In genomic region chr5:125354885-125355492, GRCm38 (mm10) we compare ENCODE assay signal across 23 mouse cellular contexts. TPM values are rescaled to one million over a fixed set of nuclear protein-coding genes. Genes with fewer than 3 reads are reported as not detected.
DNase-seq lines count a peak whose midpoint lies in the region; ATAC-seq and TF ChIP-seq lines count a peak whose summit lies in the region.
"Had no signal": no experiment of that assay in that cellular context is flagged by ENCODE, and none has a peak within 500 bp of the region (broad histone marks: within the 10 kb centered on the region; RNA-seq: fewer than 3 reads in every experiment).

No protein-coding gene starts in this region.

- intact Hi-C loops in left cerebral cortex, postnatal 36 days (cut with DNase I), result no loop called here

- no peak overlapping the region for H3K4me3 ChIP-seq in hindbrain, embryonic 15.5 days
- H3K4me3 ChIP-seq in hindbrain, embryonic 10.5 days, result no peak overlapping the region
- H3K4me3 ChIP-seq in neural tube, embryonic 13.5 days, result no peak overlapping the region
- H3K4me3 ChIP-seq in embryonic facial prominence, embryonic 10.5 days, result no peak overlapping the region
- H3K4me3 ChIP-seq in limb, embryonic 14.5 days (replicated peaks; ENCODE audit: low read length), result no peak overlapping the region
- H3K4me3 ChIP-seq: forebrain, embryonic 12.5 days; heart, embryonic 12.5 days; megakaryocyte, embryonic 14.5 days had no signal

- no peak overlapping the region for H3K27ac ChIP-seq in hindbrain, embryonic 15.5 days (replicated peaks)
- no peak overlapping the region for H3K27ac ChIP-seq in hindbrain, embryonic 10.5 days
- no peak overlapping the region for H3K27ac ChIP-seq in neural tube, embryonic 13.5 days (replicated peaks)
- 0 out of 2 replicates have a peak overlapping the region, but pooled peaks have one; percentile 25 for H3K27ac ChIP-seq in embryonic facial prominence, embryonic 10.5 days (replicated peaks)
- no peak overlapping the region for H3K27ac ChIP-seq in limb, embryonic 14.5 days (replicated peaks; ENCODE audit: low read depth, low read length)
- H3K27ac ChIP-seq: forebrain, embryonic 12.5 days had no signal

- WGBS in hindbrain, embryonic 15.5 days, result 55% methylated on average over 7 of the region's 7 CpGs
- 62% methylated on average over 7 of the region's 7 CpGs for WGBS in hindbrain, embryonic 10.5 days
- WGBS in neural tube, embryonic 13.5 days, result 59% methylated on average over 7 of the region's 7 CpGs
- 61% methylated on average over 7 of the region's 7 CpGs for WGBS in embryonic facial prominence, embryonic 10.5 days
- 53% methylated on average over 7 of the region's 7 CpGs for WGBS in limb, embryonic 14.5 days

- H3K4me2 ChIP-seq in hindbrain, embryonic 15.5 days, result no peak overlapping the region
- no peak overlapping the region for H3K4me2 ChIP-seq in neural tube, embryonic 13.5 days
- H3K4me2 ChIP-seq in limb, embryonic 14.5 days (replicated peaks; ENCODE audit: low read depth, low read length, severe bottlenecking), result no peak overlapping the region
- H3K4me2 ChIP-seq: forebrain, embryonic 12.5 days; heart, embryonic 12.5 days; liver, embryonic 11.5 days had no signal

- H3K4me1 ChIP-seq in hindbrain, embryonic 15.5 days (replicated peaks), result no peaks in the 10 kb centered on the region
- H3K4me1 ChIP-seq in hindbrain, embryonic 10.5 days (replicated peaks), result peaks cover 16% of the 10 kb centered on the region
- H3K4me1 ChIP-seq in neural tube, embryonic 13.5 days (replicated peaks), result no peaks in the 10 kb centered on the region
- peaks cover 20% of the 10 kb centered on the region for H3K4me1 ChIP-seq in embryonic facial prominence, embryonic 10.5 days
- H3K4me1 ChIP-seq in limb, embryonic 14.5 days (ENCODE audit: control insufficient read depth, insufficient read depth, low read length), result no peaks in the 10 kb centered on the region

- H3K9ac ChIP-seq in hindbrain, embryonic 15.5 days, result no peak overlapping the region
- no peak overlapping the region for H3K9ac ChIP-seq in neural tube, embryonic 13.5 days
- H3K9ac ChIP-seq in limb, embryonic 14.5 days (ENCODE audit: low read depth, low read length, severe bottlenecking), result no peak overlapping the region; the same call in 1 of the 2 replicates
- H3K9ac ChIP-seq: forebrain, embryonic 12.5 days; heart, embryonic 12.5 days had no signal

- no peak for TF ChIP-seq POLR2A in limb, embryonic 14.5 days (IDR thresholded peaks at IDR 0.05; ENCODE audit: borderline replicate concordance, extremely low read depth, insufficient read depth, insufficient read length)

- no peaks in the 10 kb centered on the region for H3K9me3 ChIP-seq in hindbrain, embryonic 15.5 days
- peaks cover 9% of the 10 kb centered on the region for H3K9me3 ChIP-seq in hindbrain, embryonic 10.5 days
- H3K9me3 ChIP-seq in neural tube, embryonic 13.5 days, result no peaks in the 10 kb centered on the region
- 0 out of 2 replicates have a peak, but pooled peaks cover 7% of the 10 kb centered on the region for H3K9me3 ChIP-seq in embryonic facial prominence, embryonic 10.5 days
- no peaks in the 10 kb centered on the region for H3K9me3 ChIP-seq in limb, embryonic 14.5 days (ENCODE audit: control insufficient read depth, low read length)
- H3K9me3 ChIP-seq: forebrain, embryonic 12.5 days had no signal

- H3K27me3 ChIP-seq in hindbrain, embryonic 15.5 days, result no peaks in the 10 kb centered on the region
- H3K27me3 ChIP-seq in hindbrain, embryonic 10.5 days (ENCODE audit: insufficient read depth, poor library complexity, severe bottlenecking), result no peaks in the 10 kb centered on the region
- H3K27me3 ChIP-seq in neural tube, embryonic 13.5 days, result no peaks in the 10 kb centered on the region
- no peaks in the 10 kb centered on the region for H3K27me3 ChIP-seq in embryonic facial prominence, embryonic 10.5 days (replicated peaks; ENCODE audit: low read depth, poor library complexity, severe bottlenecking)
- H3K27me3 ChIP-seq in limb, embryonic 14.5 days (ENCODE audit: control insufficient read depth, insufficient read depth, low read length), result no peaks in the 10 kb centered on the region
- H3K27me3 ChIP-seq: heart, embryonic 12.5 days had no signal

- ATAC-seq in hindbrain, embryonic 15.5 days (ENCODE audit: low FRiP score, low read depth), result peak; percentile 45; the same call in 1 of the 2 replicates
- ATAC-seq in neural tube, embryonic 13.5 days (ENCODE audit: low read depth), result peak; percentile 23; the same call in 1 of the 2 replicates
- ATAC-seq in limb, embryonic 14.5 days (ENCODE audit: low FRiP score, low read depth), result peak; percentile 23; the same call in 1 of the 2 replicates

- DNase-seq in hindbrain, embryonic 10.5 days (ENCODE audit: low spot score), result no peak
- no peak for DNase-seq in neural tube, embryonic 10.5 days (ENCODE audit: extremely low spot score, low spot score)
- DNase-seq in embryonic facial prominence, embryonic 10.5 days (ENCODE audit: low spot score), result no peak
- no peak for DNase-seq in limb, embryonic 14.5 days (ENCODE audit: low spot score)
- no peak for DNase-seq in left cerebral cortex, postnatal 36 days (ENCODE audit: low spot score in 2 of 2)
- DNase-seq in adrenal gland, adult 8-10 months, result no peak
- DNase-seq: adrenal gland, postnatal 14 days; cerebellum, adult 11 months; cerebellum, postnatal 14 days; heart, postnatal 14 days; kidney, adult 11 months; kidney, postnatal 10 days; lung, adult 18-20 months; lung, postnatal 14 days; right cerebral cortex, postnatal 4 days; thymus, postnatal 36 days had no signal

- H3K36me3 ChIP-seq in hindbrain, embryonic 15.5 days, result no peaks in the 10 kb centered on the region
- H3K36me3 ChIP-seq in hindbrain, embryonic 10.5 days, result no peaks in the 10 kb centered on the region
- H3K36me3 ChIP-seq in neural tube, embryonic 13.5 days, result no peaks in the 10 kb centered on the region
- no peaks in the 10 kb centered on the region for H3K36me3 ChIP-seq in embryonic facial prominence, embryonic 10.5 days (replicated peaks)
- H3K36me3 ChIP-seq in limb, embryonic 14.5 days (ENCODE audit: control insufficient read depth, insufficient read depth, low read length), result no peaks in the 10 kb centered on the region
- H3K36me3 ChIP-seq: forebrain, embryonic 12.5 days; heart, embryonic 12.5 days had no signal

RNA-seq across cellular contexts. Expression of gene Scarb1, which starts 14.1 kb away (rescaled TPM):
- polyA plus RNA-seq in hindbrain, embryonic 15.5 days (2015; fragmentation: Nextera tagmentation; extraction: Ambion mirVana), result 46.6 and 52.4 TPM in 2 replicates
- 41.2 and 43.6 TPM in 2 replicates for polyA plus RNA-seq in hindbrain, embryonic 10.5 days (2016; fragmentation: Nextera tagmentation; extraction: Ambion mirVana)
- 28.8 and 33.2 TPM in 2 replicates for polyA plus RNA-seq in neural tube, embryonic 13.5 days (2015; fragmentation: Nextera tagmentation; extraction: Ambion mirVana)
- 43.2 and 47.3 TPM in 2 replicates for polyA plus RNA-seq in embryonic facial prominence, embryonic 10.5 days (2016; fragmentation: Nextera tagmentation; extraction: Ambion mirVana)
- 67.7 and 85.6 TPM in 2 replicates for polyA plus RNA-seq in limb, embryonic 14.5 days (2012; rRNA removed)
- polyA plus RNA-seq in limb, embryonic 14.5 days (2014; fragmentation: Nextera tagmentation; extraction: Ambion mirVana), result 40.1 and 43.9 TPM in 2 replicates
- total RNA-seq in left cerebral cortex, postnatal 36 days (2021), result 10 to 100 TPM; 22.0 to 28.0 TPM
- 1,000 to 10,000 TPM; 1,640 to 3,396 (median 2,408) TPM for total RNA-seq in adrenal gland, adult 8-10 months (2022)

RNA-seq across cellular contexts. Expression of gene Gm10382, which starts 34.1 kb away (rescaled TPM):
- 0.56 and 0.65 TPM in 2 replicates for polyA plus RNA-seq in hindbrain, embryonic 15.5 days (2015; fragmentation: Nextera tagmentation; extraction: Ambion mirVana)
- polyA plus RNA-seq in hindbrain, embryonic 10.5 days (2016; fragmentation: Nextera tagmentation; extraction: Ambion mirVana), result 0.52 and 0.86 TPM in 2 replicates
- polyA plus RNA-seq in neural tube, embryonic 13.5 days (2015; fragmentation: Nextera tagmentation; extraction: Ambion mirVana), result 0.52 and 0.73 TPM in 2 replicates
- polyA plus RNA-seq in embryonic facial prominence, embryonic 10.5 days (2016; fragmentation: Nextera tagmentation; extraction: Ambion mirVana), result 0.53 and 0.60 TPM in 2 replicates
- polyA plus RNA-seq in limb, embryonic 14.5 days (2012; rRNA removed), result 0.08 and 0.26 TPM in 2 replicates
- 0.17 and 0.45 TPM in 2 replicates for polyA plus RNA-seq in limb, embryonic 14.5 days (2014; fragmentation: Nextera tagmentation; extraction: Ambion mirVana)
- under 1 TPM in 1 of 2 experiments, not detected in 1; 0.32 TPM for total RNA-seq in left cerebral cortex, postnatal 36 days (2021)
- total RNA-seq in adrenal gland, adult 8-10 months (2022), result under 1 TPM in 3 of 4 experiments, not detected in 1; 0.41 to 0.48 (median 0.45) TPM
- total RNA-seq: gastrocnemius, postnatal 4 days had no signal

RNA-seq across cellular contexts. Expression of gene Ubc, which starts 35.0 kb away (rescaled TPM):
- 1,393 and 1,417 TPM in 2 replicates for polyA plus RNA-seq in hindbrain, embryonic 15.5 days (2015; fragmentation: Nextera tagmentation; extraction: Ambion mirVana)
- polyA plus RNA-seq in hindbrain, embryonic 10.5 days (2016; fragmentation: Nextera tagmentation; extraction: Ambion mirVana), result 928 and 1,134 TPM in 2 replicates
- 1,127 and 1,268 TPM in 2 replicates for polyA plus RNA-seq in neural tube, embryonic 13.5 days (2015; fragmentation: Nextera tagmentation; extraction: Ambion mirVana)
- 957 and 988 TPM in 2 replicates for polyA plus RNA-seq in embryonic facial prominence, embryonic 10.5 days (2016; fragmentation: Nextera tagmentation; extraction: Ambion mirVana)
- polyA plus RNA-seq in limb, embryonic 14.5 days (2012; rRNA removed), result 643 and 660 TPM in 2 replicates
- 949 and 1,033 TPM in 2 replicates for polyA plus RNA-seq in limb, embryonic 14.5 days (2014; fragmentation: Nextera tagmentation; extraction: Ambion mirVana)
- total RNA-seq in left cerebral cortex, postnatal 36 days (2021), result 100 to 1,000 TPM; 817 to 877 TPM
- 1,000 to 10,000 TPM; 1,164 to 1,564 (median 1,502) TPM for total RNA-seq in adrenal gland, adult 8-10 months (2022)
